ENCODE assay signal across 8 mouse cellular contexts in genomic region chrX:106920175-106920827, GRCm38 (mm10). TPM values are rescaled to one million over a fixed set of nuclear protein-coding genes. Genes with fewer than 3 reads are reported as not detected.
A peak's percentile ranks its signal among the peaks of the same experiment; 100 is the strongest.
DNase-seq lines count a peak whose midpoint lies in the region; ATAC-seq and TF ChIP-seq lines count a peak whose summit lies in the region.

Gene Lpar4 (plus strand): TSS chrX:106920625.

- H3K9ac ChIP-seq in embryonic facial prominence, embryonic 14.5 days (ENCODE audit: low read depth, low read length): peak within 1 kb of the TSS; percentile 72
- peak within 1 kb of the TSS; percentile 40 for H3K9ac ChIP-seq in heart, embryonic 15.5 days

- ATAC-seq in embryonic facial prominence, embryonic 14.5 days (ENCODE audit: low read depth): peak; percentile 86
- no peak for ATAC-seq in heart, embryonic 15.5 days (replicated peaks; ENCODE audit: insufficient number of reproducible peaks, insufficient read depth, low FRiP score, low read depth)

- H3K4me2 ChIP-seq in embryonic facial prominence, embryonic 14.5 days (ENCODE audit: low read depth, low read length): peak within 1 kb of the TSS; percentile 46
- H3K4me2 ChIP-seq in heart, embryonic 15.5 days: peak within 1 kb of the TSS; percentile 51

- DNase-seq in urinary bladder, postnatal 25 days (ENCODE audit: low spot score): peak; percentile 2
- DNase-seq in urinary bladder, adult 2 months (ENCODE audit: low spot score): no peak
- peak; percentile 89 for DNase-seq in embryonic facial prominence, embryonic 14.5 days (ENCODE audit: low spot score)
- peak; percentile 43 for DNase-seq in kidney, postnatal 14 days
- peak; percentile 29 for DNase-seq in lung, postnatal 36 days
- no peak for DNase-seq in cerebellum, adult 11-12 months

- no peak for TF ChIP-seq POLR2A in small intestine, adult 2 months (IDR thresholded peaks at IDR 0.05; ENCODE audit: low read depth, low read length)

- 29% methylated on average over 11 of the region's 11 CpGs for WGBS in embryonic facial prominence, embryonic 14.5 days
- WGBS in heart, embryonic 15.5 days: 16% methylated on average over 11 of the region's 11 CpGs
- WGBS in small intestine, adult 2 months: 20% methylated on average over 11 of the region's 11 CpGs

- H3K27ac ChIP-seq in embryonic facial prominence, embryonic 14.5 days (replicated peaks; ENCODE audit: low read depth, low read length): peak within 1 kb of the TSS; percentile 85
- peak within 1 kb of the TSS; percentile 61 for H3K27ac ChIP-seq in heart, embryonic 15.5 days
- no peak within 1 kb of the TSS for H3K27ac ChIP-seq in small intestine, adult 2 months (ENCODE audit: insufficient read depth, low read depth, low read length)

- peak within 1 kb of the TSS; percentile 48 for H3K4me3 ChIP-seq in embryonic facial prominence, embryonic 14.5 days (ENCODE audit: low read depth, low read length)
- H3K4me3 ChIP-seq in heart, embryonic 15.5 days: peak within 1 kb of the TSS; percentile 55
- H3K4me3 ChIP-seq in small intestine, adult 2 months (ENCODE audit: low read depth, low read length): peak within 1 kb of the TSS; percentile 53

- no peaks in the 10 kb centered on the region for H3K36me3 ChIP-seq in embryonic facial prominence, embryonic 14.5 days (ENCODE audit: control insufficient read depth, insufficient read depth, low read length)
- H3K36me3 ChIP-seq in heart, embryonic 15.5 days: no peaks in the 10 kb centered on the region
- no peaks in the 10 kb centered on the region for H3K36me3 ChIP-seq in small intestine, adult 2 months (ENCODE audit: control insufficient read depth, insufficient read depth, low read length)

- no peaks in the 10 kb centered on the region for H3K9me3 ChIP-seq in embryonic facial prominence, embryonic 14.5 days (ENCODE audit: control insufficient read depth, low read length)
- no peaks in the 10 kb centered on the region for H3K9me3 ChIP-seq in heart, embryonic 15.5 days (replicated peaks)

- no peaks in the 10 kb centered on the region for H3K27me3 ChIP-seq in embryonic facial prominence, embryonic 14.5 days (replicated peaks; ENCODE audit: control insufficient read depth, insufficient read depth, low read length)
- no peaks in the 10 kb centered on the region for H3K27me3 ChIP-seq in heart, embryonic 15.5 days
- no peaks in the 10 kb centered on the region for H3K27me3 ChIP-seq in small intestine, adult 2 months (ENCODE audit: control insufficient read depth, insufficient read depth, low read length)

- TF ChIP-seq CTCF in small intestine, adult 2 months (IDR thresholded peaks at IDR 0.05; ENCODE audit: extremely low read depth, insufficient read length, insufficient replicate concordance, low read depth, low read length): no peak

- H3K4me1 ChIP-seq in embryonic facial prominence, embryonic 14.5 days (ENCODE audit: control insufficient read depth, insufficient read depth, low read length): no peaks in the 10 kb centered on the region
- H3K4me1 ChIP-seq in heart, embryonic 15.5 days (replicated peaks): no peaks in the 10 kb centered on the region
- no peaks in the 10 kb centered on the region for H3K4me1 ChIP-seq in small intestine, adult 2 months (ENCODE audit: control insufficient read depth, insufficient read depth, insufficient read length, low read length)

RNA-seq across cellular contexts. Expression of gene Lpar4, which starts in this region (rescaled TPM):
- polyA plus RNA-seq in urinary bladder, adult 2 months (2012; rRNA removed): 1.1 and 1.2 TPM in 2 replicates
- polyA plus RNA-seq in embryonic facial prominence, embryonic 14.5 days (2014; fragmentation: Nextera tagmentation; extraction: Ambion mirVana): 43.0 and 50.5 TPM in 2 replicates
- polyA plus RNA-seq in heart, embryonic 15.5 days (2015; fragmentation: Nextera tagmentation; extraction: Ambion mirVana): 10.4 and 12.4 TPM in 2 replicates
- 0.04 TPM in 1 of 2 replicates, not detected in the other for polyA plus RNA-seq in small intestine, adult 2 months (2012; rRNA removed)

Comparison
In these comparisons a context has a peak if more than half of its experiments do, and no peak if none do; other contexts are left out.
1. DNase-seq: peak in urinary bladder, postnatal 25 days (single experiment), embryonic facial prominence, embryonic 14.5 days (single experiment), kidney, postnatal 14 days (single experiment) and lung, postnatal 36 days (single experiment); none in urinary bladder, adult 2 months (single experiment) and cerebellum, adult 11-12 months (single experiment).
2. Peak in every context shown above with its lines, with median percentiles within 50 percentile points of each other: H3K4me3 ChIP-seq.